ENCODE assay signal across 13 mouse cellular contexts in the genomic region with DNA sequence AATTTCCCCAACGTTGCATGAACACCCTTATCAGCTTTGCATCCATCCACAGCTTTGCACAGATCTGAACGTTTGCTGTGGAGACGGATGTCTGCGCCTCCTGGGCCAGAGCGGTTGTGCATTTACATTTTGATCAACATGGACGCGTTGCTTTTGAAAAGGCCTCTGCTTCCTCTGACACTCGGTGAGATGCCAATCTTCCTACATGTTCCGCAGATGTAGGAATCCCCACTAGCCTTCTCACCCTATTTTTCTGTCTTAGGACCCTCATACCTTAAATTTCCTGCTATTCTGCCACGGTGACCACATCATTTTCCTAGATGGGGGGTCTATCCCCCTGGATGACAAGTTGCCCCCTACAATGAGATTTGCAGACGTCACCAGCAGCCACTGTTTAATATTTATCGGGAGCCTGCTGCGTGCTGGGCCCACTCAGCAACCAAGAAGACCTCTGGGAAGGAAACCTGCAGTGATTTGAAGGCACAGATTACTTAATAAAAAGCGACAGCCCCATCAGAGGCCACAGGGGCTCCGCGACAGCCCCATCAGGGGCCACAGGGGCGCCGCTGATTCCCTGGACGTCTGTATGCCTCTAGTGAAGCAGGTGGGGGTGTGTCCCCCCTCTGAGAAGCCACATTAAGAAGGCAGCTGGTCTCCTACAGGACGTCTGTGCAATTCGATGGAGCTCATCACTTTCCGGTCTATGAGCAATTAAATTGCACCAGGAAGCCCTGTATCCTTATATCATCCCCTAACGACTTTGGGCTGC. TPM values are rescaled to one million over a fixed set of nuclear protein-coding genes. Genes with fewer than 3 reads are reported as not detected.
A peak's percentile ranks its signal among the peaks of the same experiment; 100 is the strongest.
DNase-seq lines count a peak whose midpoint lies in the region; ATAC-seq and TF ChIP-seq lines count a peak whose summit lies in the region.
"Had no signal": no experiment of that assay in that cellular context is flagged by ENCODE, and none has a peak within 500 bp of the region (broad histone marks: within the 10 kb centered on the region; RNA-seq: fewer than 3 reads in every experiment).

No protein-coding gene starts in this region.

- no peaks in the 10 kb centered on the region for H3K9me3 ChIP-seq in neural tube, embryonic 11.5 days (ENCODE audit: control insufficient read depth, low read length)
- H3K9me3 ChIP-seq in forebrain, embryonic 16.5 days (ENCODE audit: control insufficient read depth, low read length) = no peaks in the 10 kb centered on the region
- no peaks in the 10 kb centered on the region for H3K9me3 ChIP-seq in limb, embryonic 14.5 days (ENCODE audit: control insufficient read depth, low read length)

- WGBS in neural tube, embryonic 11.5 days = 35% methylated on average over 23 of the region's 23 CpGs
- WGBS in forebrain, embryonic 16.5 days = 27% methylated on average over 23 of the region's 23 CpGs
- 51% methylated on average over 23 of the region's 23 CpGs for WGBS in limb, embryonic 14.5 days

- TF ChIP-seq POLR2A in limb, embryonic 14.5 days (IDR thresholded peaks at IDR 0.05; ENCODE audit: borderline replicate concordance, extremely low read depth, insufficient read depth, insufficient read length) = no peak

- H3K4me1 ChIP-seq in neural tube, embryonic 11.5 days (ENCODE audit: control insufficient read depth, insufficient read depth, low read length) = peaks cover 29% of the 10 kb centered on the region
- H3K4me1 ChIP-seq in forebrain, embryonic 16.5 days (replicated peaks; ENCODE audit: control insufficient read depth, insufficient read depth, low read length) = peaks cover 36% of the 10 kb centered on the region
- peaks cover 36% of the 10 kb centered on the region for H3K4me1 ChIP-seq in limb, embryonic 14.5 days (ENCODE audit: control insufficient read depth, insufficient read depth, low read length)

- 0 out of 2 replicates have a peak, but pooled peaks have one; percentile 25 for ATAC-seq in neural tube, embryonic 11.5 days (ENCODE audit: insufficient read depth, low FRiP score, low TSS enrichment)
- ATAC-seq in forebrain, embryonic 16.5 days = no peak
- no peak for ATAC-seq in limb, embryonic 14.5 days (ENCODE audit: low FRiP score, low read depth)

- no peaks in the 10 kb centered on the region for H3K36me3 ChIP-seq in neural tube, embryonic 11.5 days (ENCODE audit: control insufficient read depth, insufficient read depth, low read length)
- H3K36me3 ChIP-seq in forebrain, embryonic 16.5 days (ENCODE audit: control insufficient read depth, insufficient read depth) = no peaks in the 10 kb centered on the region
- no peaks in the 10 kb centered on the region for H3K36me3 ChIP-seq in limb, embryonic 14.5 days (ENCODE audit: control insufficient read depth, insufficient read depth, low read length)

- H3K4me3 ChIP-seq in neural tube, embryonic 11.5 days (ENCODE audit: low read depth, low read length) = no peak overlapping the region
- H3K4me3 ChIP-seq in forebrain, embryonic 16.5 days (replicated peaks; ENCODE audit: low read length) = no peak overlapping the region
- H3K4me3 ChIP-seq in limb, embryonic 14.5 days (replicated peaks; ENCODE audit: low read length) = no peak overlapping the region
- H3K4me3 ChIP-seq: myocyte had no signal

- H3K4me2 ChIP-seq in neural tube, embryonic 11.5 days (ENCODE audit: low read depth) = peak overlapping the region; percentile 29
- peak overlapping the region; percentile 25; the same call in 1 of the 2 replicates for H3K4me2 ChIP-seq in forebrain, embryonic 16.5 days (ENCODE audit: low read length)
- H3K4me2 ChIP-seq in limb, embryonic 14.5 days (replicated peaks; ENCODE audit: low read depth, low read length, severe bottlenecking) = peak overlapping the region; percentile 8; the same call in 1 of the 2 replicates

- H3K27me3 ChIP-seq in neural tube, embryonic 11.5 days (ENCODE audit: control insufficient read depth, insufficient read depth, low read length) = no peaks in the 10 kb centered on the region
- H3K27me3 ChIP-seq in forebrain, embryonic 16.5 days (replicated peaks; ENCODE audit: control insufficient read depth, insufficient read depth, low read length) = no peaks in the 10 kb centered on the region
- 0 out of 2 replicates have a peak, but pooled peaks cover 7% of the 10 kb centered on the region for H3K27me3 ChIP-seq in limb, embryonic 14.5 days (ENCODE audit: control insufficient read depth, insufficient read depth, low read length)

- peak overlapping the region; percentile 99 for H3K27ac ChIP-seq in neural tube, embryonic 11.5 days (ENCODE audit: low read depth, low read length)
- peak overlapping the region; percentile 34 for H3K27ac ChIP-seq in forebrain, embryonic 16.5 days (ENCODE audit: low read length)
- H3K27ac ChIP-seq in limb, embryonic 14.5 days (replicated peaks; ENCODE audit: low read depth, low read length) = no peak overlapping the region

- H3K9ac ChIP-seq in neural tube, embryonic 11.5 days (ENCODE audit: low read length) = peak overlapping the region; percentile 54
- H3K9ac ChIP-seq in forebrain, embryonic 16.5 days (replicated peaks; ENCODE audit: low read depth, low read length) = no peak overlapping the region
- no peak overlapping the region for H3K9ac ChIP-seq in limb, embryonic 14.5 days (ENCODE audit: low read depth, low read length, severe bottlenecking)

- DNase-seq in neural tube, embryonic 11.5 days (ENCODE audit: low spot score) = peak; percentile 28
- no peak for DNase-seq in neural tube, embryonic 10.5 days (ENCODE audit: extremely low spot score, low spot score)
- no peak for DNase-seq in limb, embryonic 14.5 days (ENCODE audit: low spot score)
- DNase-seq in retina, postnatal 1 day = peak; percentile 70
- no peak for DNase-seq in layer of hippocampus, postnatal 14 days (ENCODE audit: low spot score in 2 of 2)
- no peak for DNase-seq in layer of hippocampus, adult 18-20 months (ENCODE audit: low spot score in 2 of 2)
- DNase-seq in layer of hippocampus, adult 11-12 months (ENCODE audit: low spot score) = no peak
- DNase-seq: thymus, adult 2 months had no signal

RNA-seq across cellular contexts. Expression of a gene that starts 19.6 kb away (rescaled TPM):
- 17.9 and 18.4 TPM in 2 replicates for polyA plus RNA-seq in neural tube, embryonic 11.5 days (2014; fragmentation: Nextera tagmentation; extraction: Ambion mirVana)
- not detected in 2 replicates for polyA plus RNA-seq in forebrain, embryonic 16.5 days (2015; fragmentation: Nextera tagmentation; extraction: Ambion mirVana)
- 0.08 and 0.10 TPM in 2 replicates for polyA plus RNA-seq in limb, embryonic 14.5 days (2012; rRNA removed)
- not detected in 2 replicates for polyA plus RNA-seq in limb, embryonic 14.5 days (2014; fragmentation: Nextera tagmentation; extraction: Ambion mirVana)
- not detected for total RNA-seq in layer of hippocampus, postnatal 14 days (2021)
- not detected for total RNA-seq in layer of hippocampus, adult 18-20 months (2021)
- polyA plus RNA-seq: frontal cortex, adult 2 months; heart, embryonic 16.5 days; lung, embryonic 16.5 days; myocyte; thymus, adult 2 months had no signal

Comparison
In these comparisons a context has a peak if more than half of its experiments do, and no peak if none do; other contexts are left out.
1. DNase-seq: peak in neural tube, embryonic 11.5 days (single experiment) and retina, postnatal 1 day (single experiment); none in neural tube, embryonic 10.5 days (single experiment), limb, embryonic 14.5 days (single experiment), layer of hippocampus, postnatal 14 days (0 of 2), layer of hippocampus, adult 18-20 months (0 of 2) and layer of hippocampus, adult 11-12 months (single experiment).
2. RNA of a gene that starts 19.6 kb away (polyA plus RNA-seq): 17.9 to 18.4 TPM in neural tube, embryonic 11.5 days; 0.08 to 0.10 TPM in limb, embryonic 14.5 days and not detected in forebrain, embryonic 16.5 days; every median in the first group is over 10 times any median in the second.
3. Peak in every context shown above with its lines, with median percentiles within 50 percentile points of each other: H3K4me2 ChIP-seq.